ENCODE assay signal across 13 mouse cellular contexts in genomic region chr11:58200226-58200625, GRCm38 (mm10). TPM values are rescaled to one million over a fixed set of nuclear protein-coding genes. Genes with fewer than 3 reads are reported as not detected.
DNase-seq lines count a peak whose midpoint lies in the region; ATAC-seq and TF ChIP-seq lines count a peak whose summit lies in the region.
"Had no signal": no experiment of that assay in that cellular context is flagged by ENCODE, and none has a peak within 500 bp of the region (broad histone marks: within the 10 kb centered on the region; RNA-seq: fewer than 3 reads in every experiment).

No protein-coding gene starts in this region.

- H3K4me3 ChIP-seq in gastrocnemius, adult 2 months, result peak overlapping the region; percentile 95
- peak overlapping the region; percentile 70 for H3K4me3 ChIP-seq in liver, adult 2 months (ENCODE audit: insufficient read depth, low read depth, low read length)
- H3K4me3 ChIP-seq in intestine, embryonic 15.5 days (replicated peaks), result 0 out of 2 replicates have a peak overlapping the region, but pooled peaks have one; percentile 4
- H3K4me3 ChIP-seq in stomach, embryonic 14.5 days (ENCODE audit: low read depth, low read length), result no peak overlapping the region
- H3K4me3 ChIP-seq: forebrain, embryonic 12.5 days had no signal

- H3K27me3 ChIP-seq in liver, adult 2 months (ENCODE audit: control insufficient read depth, insufficient read depth, low read length), result no peaks in the 10 kb centered on the region
- H3K27me3 ChIP-seq in intestine, embryonic 15.5 days (replicated peaks), result no peaks in the 10 kb centered on the region
- no peaks in the 10 kb centered on the region for H3K27me3 ChIP-seq in stomach, embryonic 14.5 days (ENCODE audit: control insufficient read depth, insufficient read depth, low read length)
- H3K27me3 ChIP-seq: forebrain, embryonic 12.5 days; limb, embryonic 12.5 days had no signal

- 0 out of 2 replicates have a peak overlapping the region, but pooled peaks have one; percentile 4 for H3K4me2 ChIP-seq in intestine, embryonic 15.5 days (replicated peaks)
- peak overlapping the region; percentile 49 for H3K4me2 ChIP-seq in stomach, embryonic 14.5 days (replicated peaks; ENCODE audit: low read depth, low read length)

- peaks cover 13% of the 10 kb centered on the region for H3K4me1 ChIP-seq in liver, adult 2 months (ENCODE audit: control insufficient read depth, insufficient read depth, low read length)
- 0 out of 2 replicates have a peak, but pooled peaks cover 2% of the 10 kb centered on the region for H3K4me1 ChIP-seq in intestine, embryonic 15.5 days (replicated peaks)
- H3K4me1 ChIP-seq in stomach, embryonic 14.5 days (ENCODE audit: control insufficient read depth, insufficient read depth, low read length), result no peaks in the 10 kb centered on the region
- H3K4me1 ChIP-seq: limb, embryonic 12.5 days had no signal

- peaks cover 4% of the 10 kb centered on the region; the same call in 1 of the 2 replicates for H3K79me2 ChIP-seq in liver, adult 2 months (ENCODE audit: control insufficient read depth, insufficient read depth, low read length)

- intact Hi-C loops in gastrocnemius, adult 2 months (cut with DNase I), result no loop called here

- DNase-seq in gastrocnemius, adult 2 months, result no peak
- DNase-seq in gastrocnemius, postnatal 4 days (ENCODE audit: low spot score in 2 of 2), result no peak
- no peak for DNase-seq in liver, adult 2 months (ENCODE audit: extremely low read depth, low read depth, low spot score)
- no peak for DNase-seq in liver
- DNase-seq in gastrocnemius, adult 18-20 months (ENCODE audit: low spot score), result no peak
- no peak for DNase-seq in embryo, embryonic 10.5 days (ENCODE audit: low spot score)
- DNase-seq: embryo, embryonic 11 days; gastrocnemius, postnatal 36 days; kidney, adult 11 months had no signal

- TF ChIP-seq CTCF in gastrocnemius, adult 2 months (IDR thresholded peaks at IDR 0.05), result no peak
- TF ChIP-seq CTCF in liver, adult 2 months (IDR thresholded peaks at IDR 0.05; ENCODE audit: low read depth, low read length), result no peak

- H3K36me3 ChIP-seq in liver, adult 2 months (ENCODE audit: control insufficient read depth, insufficient read depth, low read length), result peaks cover 12% of the 10 kb centered on the region; the same call in 1 of the 2 replicates
- no peaks in the 10 kb centered on the region for H3K36me3 ChIP-seq in intestine, embryonic 15.5 days
- H3K36me3 ChIP-seq in stomach, embryonic 14.5 days (ENCODE audit: control insufficient read depth, insufficient read depth, low read length), result no peaks in the 10 kb centered on the region
- H3K36me3 ChIP-seq: forebrain, embryonic 12.5 days; limb, embryonic 12.5 days had no signal

- WGBS in liver, adult 2 months, result 19% methylated on average over 4 of the region's 4 CpGs
- 84% methylated on average over 4 of the region's 4 CpGs for WGBS in intestine, embryonic 15.5 days
- WGBS in stomach, embryonic 14.5 days, result 90% methylated on average over 4 of the region's 4 CpGs

- TF ChIP-seq POLR2A in liver, adult 2 months (IDR thresholded peaks at IDR 0.05; ENCODE audit: extremely low read depth, insufficient read depth, low read length), result no peak

- no peaks in the 10 kb centered on the region for H3K9me3 ChIP-seq in intestine, embryonic 15.5 days
- no peaks in the 10 kb centered on the region for H3K9me3 ChIP-seq in stomach, embryonic 14.5 days (ENCODE audit: control insufficient read depth, low read depth, low read length)
- H3K9me3 ChIP-seq: forebrain, embryonic 12.5 days; limb, embryonic 12.5 days had no signal

- no peak for ATAC-seq in intestine, embryonic 15.5 days
- ATAC-seq in stomach, embryonic 14.5 days (ENCODE audit: insufficient number of reproducible peaks, insufficient read depth, low FRiP score, low read depth), result no peak

- H3K9ac ChIP-seq in liver, adult 2 months (ENCODE audit: low read depth, low read length), result peak overlapping the region; percentile 71
- no peak overlapping the region for H3K9ac ChIP-seq in intestine, embryonic 15.5 days
- H3K9ac ChIP-seq in stomach, embryonic 14.5 days (replicated peaks; ENCODE audit: low read depth, low read length), result no peak overlapping the region
- H3K9ac ChIP-seq: forebrain, embryonic 12.5 days; limb, embryonic 12.5 days had no signal

- H3K27ac ChIP-seq in gastrocnemius, adult 2 months, result peak overlapping the region; percentile 95; the same call in 1 of the 2 replicates
- no peak overlapping the region; the same call in 1 of the 2 replicates for H3K27ac ChIP-seq in liver, adult 2 months (replicated peaks; ENCODE audit: insufficient read depth, low read depth, low read length)
- no peak overlapping the region for H3K27ac ChIP-seq in intestine, embryonic 15.5 days
- no peak overlapping the region for H3K27ac ChIP-seq in stomach, embryonic 14.5 days (ENCODE audit: low read length)
- H3K27ac ChIP-seq: forebrain, embryonic 12.5 days; limb, embryonic 12.5 days had no signal

RNA-seq across cellular contexts. Expression of gene Irgm2, which starts 0.8 kb away (rescaled TPM):
- 10 to 100 TPM in 1 of 2 experiments, 1 to 10 TPM in 1; 8.7 to 14.6 TPM for total RNA-seq in gastrocnemius, adult 2 months (2021)
- 10 to 100 TPM; 13.0 to 13.1 TPM for total RNA-seq in gastrocnemius, postnatal 4 days (2021)
- 21.8 and 23.9 TPM in 2 replicates for total RNA-seq in liver, adult 2 months (2014; rRNA removed)
- 29.6 and 40.8 TPM in 2 replicates for polyA plus RNA-seq in liver, adult 2 months (2012; rRNA removed)
- polyA plus RNA-seq in intestine, embryonic 15.5 days (2015; fragmentation: Nextera tagmentation; extraction: Ambion mirVana), result 3.8 TPM in 2 replicates
- 3.8 and 3.9 TPM in 2 replicates for polyA plus RNA-seq in stomach, embryonic 14.5 days (2014; fragmentation: Nextera tagmentation; extraction: Ambion mirVana)
- total RNA-seq in gastrocnemius, adult 18-20 months (2021), result 10 to 100 TPM in 1 of 2 experiments, 1 to 10 TPM in 1; 7.9 to 13.9 TPM

RNA-seq across cellular contexts. Expression of gene Igtp, which starts 0.9 kb away (rescaled TPM):
- 1 to 10 TPM; 6.5 to 9.7 TPM for total RNA-seq in gastrocnemius, adult 2 months (2021)
- total RNA-seq in gastrocnemius, postnatal 4 days (2021), result 10 to 100 TPM; 15.6 to 17.9 TPM
- 32.5 and 33.0 TPM in 2 replicates for total RNA-seq in liver, adult 2 months (2014; rRNA removed)
- polyA plus RNA-seq in liver, adult 2 months (2012; rRNA removed), result 46.1 and 52.9 TPM in 2 replicates
- polyA plus RNA-seq in intestine, embryonic 15.5 days (2015; fragmentation: Nextera tagmentation; extraction: Ambion mirVana), result 5.0 and 5.6 TPM in 2 replicates
- 3.9 and 4.7 TPM in 2 replicates for polyA plus RNA-seq in stomach, embryonic 14.5 days (2014; fragmentation: Nextera tagmentation; extraction: Ambion mirVana)
- total RNA-seq in gastrocnemius, adult 18-20 months (2021), result 10 to 100 TPM in 1 of 2 experiments, 1 to 10 TPM in 1; 6.7 to 13.8 TPM

RNA-seq across cellular contexts. Expression of gene Mrpl22, which starts 28.8 kb away (rescaled TPM):
- total RNA-seq in gastrocnemius, adult 2 months (2021), result 10 to 100 TPM; 35.6 to 45.8 TPM
- 10 to 100 TPM; 54.1 to 59.7 TPM for total RNA-seq in gastrocnemius, postnatal 4 days (2021)
- 34.5 and 41.1 TPM in 2 replicates for total RNA-seq in liver, adult 2 months (2014; rRNA removed)
- polyA plus RNA-seq in liver, adult 2 months (2012; rRNA removed), result 57.1 and 63.4 TPM in 2 replicates
- polyA plus RNA-seq in intestine, embryonic 15.5 days (2015; fragmentation: Nextera tagmentation; extraction: Ambion mirVana), result 126 and 128 TPM in 2 replicates
- 118 and 123 TPM in 2 replicates for polyA plus RNA-seq in stomach, embryonic 14.5 days (2014; fragmentation: Nextera tagmentation; extraction: Ambion mirVana)
- total RNA-seq in gastrocnemius, adult 18-20 months (2021), result 10 to 100 TPM; 44.2 to 47.3 TPM

RNA-seq across cellular contexts. Expression of gene Gemin5, which starts 31.9 kb away (rescaled TPM):
- total RNA-seq in gastrocnemius, adult 2 months (2021), result 10 to 100 TPM in 1 of 2 experiments, 1 to 10 TPM in 1; 8.7 to 10.9 TPM
- total RNA-seq in gastrocnemius, postnatal 4 days (2021), result 10 to 100 TPM; 14.8 to 15.3 TPM
- total RNA-seq in liver, adult 2 months (2014; rRNA removed), result 4.8 and 5.1 TPM in 2 replicates
- 2.5 and 3.5 TPM in 2 replicates for polyA plus RNA-seq in liver, adult 2 months (2012; rRNA removed)
- polyA plus RNA-seq in intestine, embryonic 15.5 days (2015; fragmentation: Nextera tagmentation; extraction: Ambion mirVana), result 18.5 and 18.6 TPM in 2 replicates
- polyA plus RNA-seq in stomach, embryonic 14.5 days (2014; fragmentation: Nextera tagmentation; extraction: Ambion mirVana), result 21.4 and 24.4 TPM in 2 replicates
- 1 to 10 TPM; 8.8 to 8.9 TPM for total RNA-seq in gastrocnemius, adult 18-20 months (2021)
